Mouse (Mus musculus): ENCODE measurements around the gene Bmper. TPM values are rescaled to one million over a fixed set of nuclear protein-coding genes. Genes with fewer than 3 reads are reported as not detected.

Gene Bmper
- polyA plus RNA-seq, 1 experiment from 2014 or later = 3.4 TPM

DNA sequence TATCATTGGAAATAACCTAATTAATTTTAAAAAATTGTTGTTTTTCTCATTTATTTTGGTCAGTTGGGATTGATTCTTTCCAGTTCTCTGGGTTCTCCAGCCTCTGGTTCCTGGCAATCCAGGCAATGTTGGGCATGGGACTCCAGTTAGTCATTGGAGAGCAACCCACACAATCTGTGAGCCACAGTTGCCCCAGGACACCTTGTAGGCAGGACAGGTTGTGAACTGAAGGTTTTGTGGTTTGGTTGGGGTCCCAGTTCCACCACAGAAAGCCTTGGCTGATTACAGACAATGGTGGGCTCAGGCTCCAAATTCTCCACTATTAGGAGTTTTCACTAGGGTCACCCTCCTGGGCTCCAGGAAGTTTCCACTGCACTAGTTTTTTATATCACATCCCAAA, 117.7 kb downstream of the Bmper start:
- DNase-seq (ENCODE audit: low spot score) = no peak
- no peak overlapping the region for H3K4me3 ChIP-seq (ENCODE audit: low read depth, low read length)
- H3K27me3 ChIP-seq (ENCODE audit: control insufficient read depth, insufficient read depth, low read length) = no peaks in the 10 kb centered on the region
- ATAC-seq (ENCODE audit: low FRiP score) = no peak
- H3K36me3 ChIP-seq (ENCODE audit: control insufficient read depth, insufficient read depth, low read length) = no peaks in the 10 kb centered on the region
- no peaks in the 10 kb centered on the region for H3K4me1 ChIP-seq (replicated peaks; ENCODE audit: control insufficient read depth, insufficient read depth, low read length)
- H3K9ac ChIP-seq (ENCODE audit: low read depth, low read length) = no peak overlapping the region
- no peak overlapping the region for H3K4me2 ChIP-seq (replicated peaks; ENCODE audit: low read depth, low read length)
- no peak overlapping the region for H3K27ac ChIP-seq (ENCODE audit: low read depth, low read length)
- no peaks in the 10 kb centered on the region for H3K9me3 ChIP-seq (ENCODE audit: control insufficient read depth, low read length)

DNA sequence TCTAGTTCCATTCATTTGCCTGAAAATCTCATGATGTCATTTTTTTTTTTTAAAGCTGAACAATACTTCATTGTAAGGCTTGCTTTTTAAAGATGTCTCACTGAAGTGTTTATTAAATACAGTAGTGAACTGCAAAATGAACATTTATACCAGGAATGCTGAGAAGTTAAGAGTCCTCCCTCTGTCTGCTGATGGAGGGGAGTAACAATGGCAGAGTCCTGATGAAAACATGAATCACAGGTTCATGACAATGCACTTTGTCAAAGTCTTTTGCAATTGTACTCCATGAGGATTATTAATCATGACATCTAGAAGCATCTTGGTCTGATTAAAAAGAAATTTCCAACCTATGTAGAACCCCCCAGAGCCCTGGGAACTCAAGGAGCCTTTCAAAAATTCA, 118.4 kb downstream of the Bmper start:
- ATAC-seq (ENCODE audit: low FRiP score) (no peak), DNase-seq (ENCODE audit: low spot score) (no peak)
- Histone ChIP-seq H3K27ac (ENCODE audit: low read depth, low read length) (no peak overlapping the region), H3K27me3 (ENCODE audit: control insufficient read depth, insufficient read depth, low read length) (no peaks in the 10 kb centered on the region), H3K4me1 (replicated peaks; ENCODE audit: control insufficient read depth, insufficient read depth, low read length) (no peaks in the 10 kb centered on the region), H3K36me3 (ENCODE audit: control insufficient read depth, insufficient read depth, low read length) (no peaks in the 10 kb centered on the region), H3K9me3 (ENCODE audit: control insufficient read depth, low read length) (no peaks in the 10 kb centered on the region), H3K4me3 (ENCODE audit: low read depth, low read length) (no peak overlapping the region), H3K4me2 (replicated peaks; ENCODE audit: low read depth, low read length) (no peak overlapping the region), H3K9ac (ENCODE audit: low read depth, low read length) (no peak overlapping the region)

GRCm38 (mm10) chr9:23344353-23344752, 121.5 kb downstream of the Bmper start:
- Histone ChIP-seq H3K9me3 (ENCODE audit: control insufficient read depth, low read length) (no peaks in the 10 kb centered on the region), H3K9ac (ENCODE audit: low read depth, low read length) (no peak overlapping the region), H3K36me3 (ENCODE audit: control insufficient read depth, insufficient read depth, low read length) (no peaks in the 10 kb centered on the region), H3K27ac (ENCODE audit: low read depth, low read length) (no peak overlapping the region), H3K4me3 (ENCODE audit: low read depth, low read length) (no peak overlapping the region), H3K27me3 (ENCODE audit: control insufficient read depth, insufficient read depth, low read length) (no peaks in the 10 kb centered on the region), H3K4me1 (replicated peaks; ENCODE audit: control insufficient read depth, insufficient read depth, low read length) (no peaks in the 10 kb centered on the region), H3K4me2 (replicated peaks; ENCODE audit: low read depth, low read length) (no peak overlapping the region)
- DNase-seq (ENCODE audit: low spot score) = no peak
- ATAC-seq (ENCODE audit: low FRiP score) = no peak

- no peak overlapping the region for H3K9ac ChIP-seq (ENCODE audit: low read depth, low read length)
- H3K4me3 ChIP-seq (ENCODE audit: low read depth, low read length) = no peak overlapping the region
- H3K27ac ChIP-seq (ENCODE audit: low read depth, low read length) = no peak overlapping the region
- DNase-seq (ENCODE audit: low spot score) (no peak), ATAC-seq (ENCODE audit: low FRiP score) (no peak)
- H3K4me1 ChIP-seq (replicated peaks; ENCODE audit: control insufficient read depth, insufficient read depth, low read length) = no peaks in the 10 kb centered on the region
- no peaks in the 10 kb centered on the region for H3K9me3 ChIP-seq (ENCODE audit: control insufficient read depth, low read length)
- H3K36me3 ChIP-seq (ENCODE audit: control insufficient read depth, insufficient read depth, low read length) = no peaks in the 10 kb centered on the region
- H3K27me3 ChIP-seq (ENCODE audit: control insufficient read depth, insufficient read depth, low read length) = no peaks in the 10 kb centered on the region
- no peak overlapping the region for H3K4me2 ChIP-seq (replicated peaks; ENCODE audit: low read depth, low read length)
- WGBS = 72% methylated on average over 8 of the region's 8 CpGs
Measured at GRCm38 (mm10) chr9:23345093-23345844, 122.4 kb downstream of the Bmper start.

DNA sequence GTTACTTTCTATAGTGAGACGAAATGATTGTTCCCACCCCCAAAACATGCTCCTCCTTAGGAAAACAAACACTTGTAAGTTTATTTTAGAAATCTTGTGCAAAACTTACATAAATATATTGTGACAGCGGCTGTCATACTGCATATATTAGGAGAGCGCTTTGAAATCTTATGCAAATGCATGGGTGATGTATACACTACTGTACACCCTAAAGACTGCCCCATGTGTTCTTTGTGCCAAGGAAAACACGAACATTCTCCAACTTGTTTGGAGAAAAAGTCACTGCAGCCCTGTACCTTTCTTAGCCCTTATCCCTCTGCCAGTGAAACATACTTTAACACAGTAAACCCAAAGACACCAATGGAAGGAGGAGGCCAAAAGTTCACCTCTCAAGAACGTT, 126.7 kb downstream of the Bmper start:
- 85% methylated on average over 5 of the region's 5 CpGs for WGBS
- ATAC-seq (ENCODE audit: low FRiP score) = no peak

GRCm38 (mm10) chr9:23351400-23351799, 128.5 kb downstream of the Bmper start:
- 90% methylated on average over 8 of the region's 8 CpGs for WGBS
- H3K27me3 ChIP-seq (ENCODE audit: control insufficient read depth, insufficient read depth, low read length) = no peaks in the 10 kb centered on the region

More for the DNA sequence above, 126.7 kb downstream of the Bmper start:
- no peak for DNase-seq (ENCODE audit: low spot score)
- Histone ChIP-seq H3K4me1 (replicated peaks; ENCODE audit: control insufficient read depth, insufficient read depth, low read length) (no peaks in the 10 kb centered on the region), H3K4me3 (ENCODE audit: low read depth, low read length) (no peak overlapping the region), H3K27me3 (ENCODE audit: control insufficient read depth, insufficient read depth, low read length) (no peaks in the 10 kb centered on the region), H3K9ac (ENCODE audit: low read depth, low read length) (no peak overlapping the region), H3K36me3 (ENCODE audit: control insufficient read depth, insufficient read depth, low read length) (no peaks in the 10 kb centered on the region), H3K9me3 (ENCODE audit: control insufficient read depth, low read length) (no peaks in the 10 kb centered on the region), H3K27ac (ENCODE audit: low read depth, low read length) (no peak overlapping the region), H3K4me2 (replicated peaks; ENCODE audit: low read depth, low read length) (no peak overlapping the region)

DNA sequence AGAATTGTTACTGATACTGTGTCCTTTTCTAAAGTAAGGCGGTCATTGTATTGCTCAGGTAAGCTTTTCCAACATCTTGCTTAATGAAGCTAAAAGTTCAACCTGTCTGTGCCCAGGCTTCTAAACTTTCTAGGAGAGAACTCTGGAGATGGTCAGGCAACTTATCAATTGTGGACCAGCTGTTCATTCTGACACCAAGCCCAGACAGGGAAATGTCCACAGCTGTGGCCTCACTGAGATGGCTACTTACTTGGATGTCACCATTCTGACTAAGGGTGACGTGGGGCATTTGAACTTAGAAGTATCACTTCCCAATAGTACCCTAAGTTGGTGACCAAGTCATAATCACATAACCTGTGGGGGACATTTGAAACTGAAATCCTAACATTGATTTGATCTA, 129.5 kb downstream of the Bmper start:
- Histone ChIP-seq H3K9me3 (ENCODE audit: control insufficient read depth, low read length) (no peaks in the 10 kb centered on the region), H3K4me3 (ENCODE audit: low read depth, low read length) (no peak overlapping the region), H3K4me2 (replicated peaks; ENCODE audit: low read depth, low read length) (no peak overlapping the region), H3K27ac (ENCODE audit: low read depth, low read length) (no peak overlapping the region), H3K9ac (ENCODE audit: low read depth, low read length) (no peak overlapping the region), H3K36me3 (ENCODE audit: control insufficient read depth, insufficient read depth, low read length) (no peaks in the 10 kb centered on the region), H3K4me1 (replicated peaks; ENCODE audit: control insufficient read depth, insufficient read depth, low read length) (no peaks in the 10 kb centered on the region), H3K27me3 (ENCODE audit: control insufficient read depth, insufficient read depth, low read length) (no peaks in the 10 kb centered on the region)
- no peak for DNase-seq (ENCODE audit: low spot score)
- ATAC-seq (ENCODE audit: low FRiP score) = no peak
- WGBS = 90% methylated on average over 2 of the region's 2 CpGs

More at GRCm38 (mm10) chr9:23351400-23351799, 128.5 kb downstream of the Bmper start:
- H3K9ac ChIP-seq (ENCODE audit: low read depth, low read length) = no peak overlapping the region
- DNase-seq (ENCODE audit: low spot score) (no peak), ATAC-seq (ENCODE audit: low FRiP score) (no peak)
- H3K4me3 ChIP-seq (ENCODE audit: low read depth, low read length) = no peak overlapping the region
- H3K4me2 ChIP-seq (replicated peaks; ENCODE audit: low read depth, low read length) = no peak overlapping the region
- no peaks in the 10 kb centered on the region for H3K36me3 ChIP-seq (ENCODE audit: control insufficient read depth, insufficient read depth, low read length)
- no peaks in the 10 kb centered on the region for H3K4me1 ChIP-seq (replicated peaks; ENCODE audit: control insufficient read depth, insufficient read depth, low read length)
- no peaks in the 10 kb centered on the region for H3K9me3 ChIP-seq (ENCODE audit: control insufficient read depth, low read length)
- no peak overlapping the region for H3K27ac ChIP-seq (ENCODE audit: low read depth, low read length)

DNA sequence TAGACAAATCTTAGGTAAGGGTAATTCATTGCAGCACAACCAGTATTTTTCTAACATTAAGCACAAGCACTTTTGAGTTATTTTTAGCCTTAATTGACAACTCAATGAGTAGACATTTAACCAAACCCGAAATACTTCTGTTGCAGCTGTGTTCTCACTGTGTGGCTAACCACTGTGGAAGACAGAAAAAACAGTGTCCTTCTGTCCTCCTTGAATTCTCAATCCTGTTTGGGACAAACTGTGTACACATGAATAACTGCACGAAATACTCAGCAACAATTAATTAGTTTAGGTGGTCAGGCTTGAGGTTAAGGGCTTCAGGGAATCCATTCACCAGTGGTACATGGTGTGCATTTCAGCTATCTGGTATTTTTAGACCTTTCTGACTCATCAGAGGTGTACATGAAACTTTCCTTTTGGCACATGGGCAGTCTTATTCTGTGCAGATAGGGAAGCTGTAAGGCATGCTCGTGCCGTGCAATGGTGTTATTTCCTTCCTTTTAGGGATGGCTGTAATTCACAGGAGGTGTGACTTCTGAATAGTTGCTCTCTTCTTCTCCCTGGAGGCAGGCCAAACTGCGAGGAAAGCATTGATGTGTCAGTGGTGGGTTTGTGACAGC, 131.4 kb downstream of the Bmper start:
- Histone ChIP-seq H3K4me2 (replicated peaks; ENCODE audit: low read depth, low read length) (no peak overlapping the region), H3K27ac (ENCODE audit: low read depth, low read length) (no peak overlapping the region), H3K36me3 (ENCODE audit: control insufficient read depth, insufficient read depth, low read length) (no peaks in the 10 kb centered on the region), H3K4me1 (replicated peaks; ENCODE audit: control insufficient read depth, insufficient read depth, low read length) (no peaks in the 10 kb centered on the region), H3K4me3 (ENCODE audit: low read depth, low read length) (no peak overlapping the region), H3K9me3 (ENCODE audit: control insufficient read depth, low read length) (no peaks in the 10 kb centered on the region), H3K9ac (ENCODE audit: low read depth, low read length) (no peak overlapping the region), H3K27me3 (ENCODE audit: control insufficient read depth, insufficient read depth, low read length) (no peaks in the 10 kb centered on the region)
- DNase-seq (ENCODE audit: low spot score) = no peak
- WGBS = 76% methylated on average over 5 of the region's 5 CpGs
- no peak for ATAC-seq (ENCODE audit: low FRiP score)

GRCm38 (mm10) chr9:23358108-23358507, 135.2 kb downstream of the Bmper start:
- no peak overlapping the region for H3K4me2 ChIP-seq (replicated peaks; ENCODE audit: low read depth, low read length)
- no peaks in the 10 kb centered on the region for H3K36me3 ChIP-seq (ENCODE audit: control insufficient read depth, insufficient read depth, low read length)
- H3K9me3 ChIP-seq (ENCODE audit: control insufficient read depth, low read length) = no peaks in the 10 kb centered on the region
- no peaks in the 10 kb centered on the region for H3K4me1 ChIP-seq (replicated peaks; ENCODE audit: control insufficient read depth, insufficient read depth, low read length)
- 83% methylated on average over 2 of the region's 2 CpGs for WGBS
- DNase-seq (ENCODE audit: low spot score) (no peak), ATAC-seq (ENCODE audit: low FRiP score) (no peak)
- no peak overlapping the region for H3K27ac ChIP-seq (ENCODE audit: low read depth, low read length)
- H3K4me3 ChIP-seq (ENCODE audit: low read depth, low read length) = no peak overlapping the region
- no peaks in the 10 kb centered on the region for H3K27me3 ChIP-seq (ENCODE audit: control insufficient read depth, insufficient read depth, low read length)
- H3K9ac ChIP-seq (ENCODE audit: low read depth, low read length) = no peak overlapping the region

All from hindbrain, embryonic 11.5 days (tissue).